Mouse (Mus musculus) liver, embryonic 14.5 days (tissue): Measurements from ENCODE around the gene Dhx29. TPM values are rescaled to one million over a fixed set of nuclear protein-coding genes. Genes with fewer than 3 reads are reported as not detected.

ENCODE experiments used
- ATAC-seq: fragments of 200-750 bp; cut with Nextera tagmentation; 2 replicates; pipeline ENCODE4 v1.8.0; 2017; ENCODE audit warnings: moderate number of reproducible peaks, mild to moderate bottlenecking, moderate library complexity; ENCODE audit not compliant: insufficient read depth
- DNase-seq, 3 experiments: peaks; one replicate each; pipeline ENCODE4 v3.0.0-alpha.2; 2012 to 2013; ENCODE audit warnings: low read depth in 3 of 3, low spot score in 3 of 3
- H3K27ac ChIP-seq: fragments of 300-500 bp; sonication (generic); 2 replicates; pipeline ENCODE4 v1.5.1; 2014; ENCODE audit warnings: moderate library complexity, mild to moderate bottlenecking, control low read depth, inconsistent platforms
- H3K27me3 ChIP-seq: fragments of 300-500 bp; sonication (generic); 2 replicates; pipeline ENCODE4 v1.6.1; 2014; ENCODE audit warnings: mild to moderate bottlenecking, low read length, moderate library complexity; ENCODE audit not compliant: control insufficient read depth, insufficient read depth
- H3K36me3 ChIP-seq: fragments of 300-500 bp; sonication (generic); replicated peaks from 2 replicates; pipeline ENCODE4 v1.6.1; 2014; ENCODE audit warnings: low read depth; ENCODE audit not compliant: control insufficient read depth, insufficient read depth
- H3K4me1 ChIP-seq, 2 experiments: fragments of 200-500 bp in 1 of 2; fragments of 300-500 bp in 1 of 2; sonication (generic) in 1 of 2; replicated peaks; 2 replicates each; pipeline ENCODE4 v1.6.1; 2012 to 2014; ENCODE audit warnings: antibody characterized with exemption in 1 of 2, inconsistent platforms in 1 of 2, low read length in 1 of 2; ENCODE audit not compliant: control insufficient read depth in 2 of 2, insufficient read depth in 2 of 2
- H3K4me2 ChIP-seq: fragments of 300-500 bp; sonication (generic); 2 replicates; pipeline ENCODE4 v1.6.1; 2014; ENCODE audit warnings: low read depth, mild to moderate bottlenecking, control low read depth, moderate library complexity
- H3K4me3 ChIP-seq, 2 experiments: fragments of 200-500 bp in 1 of 2; fragments of 300-500 bp in 1 of 2; sonication (generic) in 1 of 2; 2 replicates each; pipeline ENCODE4 v1.5.1; 2012 to 2014; ENCODE audit warnings: low read depth in 2 of 2, low read length in 2 of 2, mild to moderate bottlenecking in 2 of 2, control low read depth in 1 of 2, inconsistent platforms in 1 of 2, moderate library complexity in 1 of 2; ENCODE audit not compliant: insufficient read depth in 1 of 2
- H3K9ac ChIP-seq: fragments of 300-500 bp; sonication (generic); replicated peaks from 2 replicates; pipeline ENCODE4 v1.6.1; 2014; ENCODE audit warnings: mild to moderate bottlenecking, control low read depth, moderate library complexity
- H3K9me3 ChIP-seq: fragments of 300-500 bp; sonication (generic); 2 replicates; pipeline ENCODE4 v1.6.1; 2016; ENCODE audit warnings: low read length, mixed read lengths; ENCODE audit not compliant: control insufficient read depth
- CTCF ChIP-seq: IDR thresholded peaks from 2 replicates; pipeline ENCODE4 v1.5.1; 2016; ENCODE audit warnings: antibody characterized with exemption, low read depth, control low read depth
- EP300 ChIP-seq: IDR thresholded peaks from 2 replicates; pipeline ENCODE4 v1.6.1; 2016; ENCODE audit warnings: antibody characterized with exemption, low read depth
- WGBS: fragments of 180-500 bp; shearing (Covaris S2); extraction: QIAGEN DNeasy Blood & Tissue Kit; methylation state at CpG from one replicate; pipeline ENCODE4 v1.1.7; 2014; ENCODE audit not compliant: insufficient replicate concordance; 5-methylcytosine and 5-hydroxymethylcytosine counted together
- polyA plus RNA-seq, 2 experiments: library from polyadenylated mRNA; depleted of rRNA in 1 of 2; stranded (reverse) in 1 of 2; unstranded in 1 of 2; fragments of >200 nt; fragmentation: Nextera tagmentation in 1 of 2; extraction: Ambion mirVana in 1 of 2; gene quantifications; 2 replicates each; pipeline versions ENCODE4 v1.2.1 to v1.2.3; 2012 to 2014

Dhx29 gene
- polyA plus RNA-seq, 2 experiments, result 3.9 to 6.6 TPM

GRCm38 (mm10) chr13:112919141-112919865 is 8.0 kb upstream of the Dhx29 start:
- H3K27me3 ChIP-seq, result no peaks in the 10 kb centered on the region
- no peak overlapping the region for H3K27ac ChIP-seq
- H3K9ac ChIP-seq, result no peak overlapping the region
- TF ChIP-seq CTCF (no peak), EP300 (no peak)
- H3K36me3 ChIP-seq, result peaks cover 23% of the 10 kb centered on the region
- no peak overlapping the region for H3K4me2 ChIP-seq
- no peak for ATAC-seq
- H3K4me1 ChIP-seq, result no peaks in the 10 kb centered on the region
- H3K4me3 ChIP-seq, result no peak overlapping the region
- WGBS, result 79% methylated on average over 4 of the region's 4 CpGs
- H3K9me3 ChIP-seq, result no peaks in the 10 kb centered on the region
- DNase-seq, result no peak

GRCm38 (mm10) chr13:112920906-112921305 is 6.3 kb upstream of the Dhx29 start:
- Histone ChIP-seq H3K9me3 (no peaks in the 10 kb centered on the region), H3K4me1 (peaks cover 1 to 5% of the 10 kb centered on the region in 2 experiments), H3K36me3 (peaks cover 23% of the 10 kb centered on the region), H3K9ac (no peak overlapping the region), H3K4me2 (no peak overlapping the region), H3K27me3 (no peaks in the 10 kb centered on the region), H3K27ac (no peak overlapping the region), H3K4me3 (no peak overlapping the region)
- DNase-seq, result no peak
- no peak for TF ChIP-seq CTCF
- no peak for TF ChIP-seq EP300
- ATAC-seq, result no peak
- 66% methylated on average over 3 of the region's 3 CpGs for WGBS

GRCm38 (mm10) chr13:112925266-112925665 is 2.0 kb upstream of the Dhx29 start:
- H3K4me2 ChIP-seq, result peak overlapping the region; percentile 76
- no peak for DNase-seq
- WGBS, result 58% methylated on average over 6 of the region's 6 CpGs

GRCm38 (mm10) chr13:112925976-112926375 is 1.3 kb upstream of the Dhx29 start:
- H3K36me3 ChIP-seq, result no peaks in the 10 kb centered on the region; the same call in none of the 2 replicates

More at GRCm38 (mm10) chr13:112925266-112925665, 2.0 kb upstream of the Dhx29 start:
- no peak overlapping the region for H3K9ac ChIP-seq
- H3K9me3 ChIP-seq, result no peaks in the 10 kb centered on the region
- peaks cover under 1% of the 10 kb centered on the region for H3K36me3 ChIP-seq
- H3K27me3 ChIP-seq, result no peaks in the 10 kb centered on the region
- H3K27ac ChIP-seq, result no peak overlapping the region
- no peak overlapping the region for H3K4me3 ChIP-seq
- H3K4me1 ChIP-seq, result peaks cover 6 to 12% of the 10 kb centered on the region in 2 experiments
- ATAC-seq, result no peak
- TF ChIP-seq EP300 (no peak), CTCF (no peak)

GRCm38 (mm10) chr13:112926796-112927195 is 458 bp upstream of the Dhx29 start:
- ATAC-seq, result peak; percentile 40; the same call in 1 of the 2 replicates
- Histone ChIP-seq H3K9me3 (no peaks in the 10 kb centered on the region), H3K27ac (peak overlapping the region; percentile 90), H3K4me1 (peaks cover 6 to 12% of the 10 kb centered on the region in 2 experiments), H3K9ac (peak overlapping the region; percentile 90), H3K4me2 (peak overlapping the region; percentile 76), H3K27me3 (no peaks in the 10 kb centered on the region), H3K4me3 (peak overlapping the region; percentile 69 to 98), H3K36me3 (no peaks in the 10 kb centered on the region; the same call in 1 of the 2 replicates)
- WGBS, result under 1% methylated on average over 19 of the region's 19 CpGs
- DNase-seq, result peak in 2 of 3 experiments; percentile 27 to 38
- TF ChIP-seq CTCF (no peak), EP300 (no peak)

More at GRCm38 (mm10) chr13:112925976-112926375, 1.3 kb upstream of the Dhx29 start:
- Histone ChIP-seq H3K4me3 (peak overlapping the region; percentile 69 to 98), H3K4me1 (peaks cover 6 to 12% of the 10 kb centered on the region in 2 experiments), H3K4me2 (peak overlapping the region; percentile 76), H3K9ac (peak overlapping the region; percentile 90), H3K9me3 (no peaks in the 10 kb centered on the region), H3K27me3 (no peaks in the 10 kb centered on the region), H3K27ac (no peak overlapping the region)
- ATAC-seq (no peak), DNase-seq (no peak)
- 58% methylated on average over 4 of the region's 4 CpGs for WGBS
- TF ChIP-seq EP300, result no peak
- TF ChIP-seq CTCF, result no peak
